Mouse (Mus musculus): ENCODE results near the gene Synrg. TPM values are rescaled to one million over a fixed set of nuclear protein-coding genes. Genes with fewer than 3 reads are reported as not detected.
A peak's percentile ranks its signal among the peaks of the same experiment; 100 is the strongest.

Gene Synrg
- polyA plus RNA-seq, 1 experiment from 2014 or later = 30.6 TPM

- Histone ChIP-seq H3K27ac (peak overlapping the region; percentile 57; the same call in 1 of the 2 replicates), H3K36me3 (replicated peaks) (no peaks in the 10 kb centered on the region; the same call in 1 of the 2 replicates), H3K9me3 (no peaks in the 10 kb centered on the region), H3K9ac (no peak overlapping the region), H3K4me2 (no peak overlapping the region), H3K4me3 (replicated peaks) (no peak overlapping the region), H3K4me1 (peaks cover 17% of the 10 kb centered on the region), H3K27me3 (no peaks in the 10 kb centered on the region)
- 52% methylated on average over 10 of the region's 10 CpGs for WGBS
- peak; percentile 73; the same call in 1 of the 2 replicates for ATAC-seq (ENCODE audit: low FRiP score)
Observed at GRCm38 (mm10) chr11:84053524-84054163, 89.4 kb downstream of the Synrg start.

- Histone ChIP-seq H3K36me3 (replicated peaks) (no peaks in the 10 kb centered on the region), H3K4me1 (peaks cover 13% of the 10 kb centered on the region), H3K4me3 (replicated peaks) (no peak overlapping the region), H3K9me3 (no peaks in the 10 kb centered on the region), H3K27me3 (no peaks in the 10 kb centered on the region), H3K9ac (no peak overlapping the region), H3K4me2 (no peak overlapping the region), H3K27ac (no peak overlapping the region)
- WGBS = 96% methylated on average over 2 of the region's 2 CpGs
- ATAC-seq (ENCODE audit: low FRiP score) = no peak
Observed at GRCm38 (mm10) chr11:84057418-84057817, 93.2 kb downstream of the Synrg start.

GRCm38 (mm10) chr11:84059784-84060183 is 95.6 kb downstream of the Synrg start:
- H3K4me1 ChIP-seq = no peaks in the 10 kb centered on the region
- 92% methylated on average over 2 of the region's 2 CpGs for WGBS
- no peak for ATAC-seq (ENCODE audit: low FRiP score)
- H3K4me2 ChIP-seq = no peak overlapping the region
- H3K27me3 ChIP-seq = no peaks in the 10 kb centered on the region
- H3K4me3 ChIP-seq (replicated peaks) = no peak overlapping the region
- H3K27ac ChIP-seq = no peak overlapping the region
- H3K9me3 ChIP-seq = no peaks in the 10 kb centered on the region
- H3K36me3 ChIP-seq (replicated peaks) = no peaks in the 10 kb centered on the region
- no peak overlapping the region for H3K9ac ChIP-seq

- H3K4me3 ChIP-seq (replicated peaks) = no peak overlapping the region
- no peak overlapping the region for H3K4me2 ChIP-seq
- H3K9me3 ChIP-seq = no peaks in the 10 kb centered on the region
- no peak overlapping the region for H3K27ac ChIP-seq
- H3K27me3 ChIP-seq = no peaks in the 10 kb centered on the region
- WGBS = 80% methylated on average over 6 of the region's 6 CpGs
- ATAC-seq (ENCODE audit: low FRiP score) = no peak
- H3K9ac ChIP-seq = no peak overlapping the region
- no peaks in the 10 kb centered on the region for H3K4me1 ChIP-seq
- no peaks in the 10 kb centered on the region for H3K36me3 ChIP-seq (replicated peaks)
Observed at GRCm38 (mm10) chr11:84060635-84061034, 96.4 kb downstream of the Synrg start.

GRCm38 (mm10) chr11:84061881-84062280 is 97.7 kb downstream of the Synrg start:
- Histone ChIP-seq H3K27ac (no peak overlapping the region), H3K4me2 (no peak overlapping the region), H3K9me3 (no peaks in the 10 kb centered on the region), H3K27me3 (peaks cover 5% of the 10 kb centered on the region), H3K9ac (no peak overlapping the region), H3K4me1 (peaks cover 2% of the 10 kb centered on the region), H3K4me3 (replicated peaks) (no peak overlapping the region), H3K36me3 (replicated peaks) (no peaks in the 10 kb centered on the region)
- ATAC-seq (ENCODE audit: low FRiP score) = no peak
- WGBS = 89% methylated on average over 2 of the region's 2 CpGs

- no peak overlapping the region for H3K27ac ChIP-seq
- H3K36me3 ChIP-seq (replicated peaks) = no peaks in the 10 kb centered on the region
- H3K4me3 ChIP-seq (replicated peaks) = no peak overlapping the region
- ATAC-seq (ENCODE audit: low FRiP score) = no peak
- 67% methylated on average over 2 of the region's 2 CpGs for WGBS
- H3K4me2 ChIP-seq = no peak overlapping the region
- no peaks in the 10 kb centered on the region for H3K9me3 ChIP-seq
- peaks cover 10% of the 10 kb centered on the region for H3K4me1 ChIP-seq
- peaks cover 12% of the 10 kb centered on the region for H3K27me3 ChIP-seq
- H3K9ac ChIP-seq = no peak overlapping the region
Observed at GRCm38 (mm10) chr11:84062805-84063204, 98.6 kb downstream of the Synrg start.

GRCm38 (mm10) chr11:84063631-84064209 is 99.5 kb downstream of the Synrg start:
- ATAC-seq (ENCODE audit: low FRiP score) = no peak

GRCm38 (mm10) chr11:84066071-84066481 is 101.8 kb downstream of the Synrg start:
- Histone ChIP-seq H3K27me3 (peaks cover 28% of the 10 kb centered on the region), H3K27ac (no peak overlapping the region), H3K4me1 (peaks cover 16% of the 10 kb centered on the region), H3K4me3 (replicated peaks) (no peak overlapping the region), H3K4me2 (peak overlapping the region; percentile 81; the same call in 1 of the 2 replicates), H3K9ac (no peak overlapping the region), H3K36me3 (replicated peaks) (no peaks in the 10 kb centered on the region), H3K9me3 (no peaks in the 10 kb centered on the region)
- WGBS = 9% methylated on average over 11 of the region's 11 CpGs
- ATAC-seq (ENCODE audit: low FRiP score) = no peak

More at GRCm38 (mm10) chr11:84063631-84064209, 99.5 kb downstream of the Synrg start:
- Histone ChIP-seq H3K4me3 (replicated peaks) (no peak overlapping the region), H3K9me3 (no peaks in the 10 kb centered on the region), H3K27ac (no peak overlapping the region), H3K27me3 (peaks cover 14% of the 10 kb centered on the region), H3K9ac (no peak overlapping the region), H3K4me1 (peaks cover 14% of the 10 kb centered on the region), H3K4me2 (no peak overlapping the region), H3K36me3 (replicated peaks) (no peaks in the 10 kb centered on the region)
- 91% methylated on average over 3 of the region's 3 CpGs for WGBS

GRCm38 (mm10) chr11:84066927-84067645 is 102.9 kb downstream of the Synrg start:
- peaks cover 28% of the 10 kb centered on the region for H3K27me3 ChIP-seq
- H3K36me3 ChIP-seq (replicated peaks) = no peaks in the 10 kb centered on the region
- WGBS = 6% methylated on average over 18 of the region's 18 CpGs
- H3K4me3 ChIP-seq (replicated peaks) = peak overlapping the region; percentile 70
- H3K27ac ChIP-seq = no peak overlapping the region
- no peak for ATAC-seq (ENCODE audit: low FRiP score)
- peaks cover 16% of the 10 kb centered on the region for H3K4me1 ChIP-seq
- H3K9me3 ChIP-seq = no peaks in the 10 kb centered on the region
- H3K9ac ChIP-seq = peak overlapping the region; percentile 36; the same call in 1 of the 2 replicates
- H3K4me2 ChIP-seq = peak overlapping the region; percentile 81

GRCm38 (mm10) chr11:84067720-84068190 is 103.5 kb downstream of the Synrg start:
- Histone ChIP-seq H3K27me3 (peaks cover 28% of the 10 kb centered on the region), H3K36me3 (replicated peaks) (no peaks in the 10 kb centered on the region), H3K4me2 (peak overlapping the region; percentile 81), H3K9ac (peak overlapping the region; percentile 70), H3K4me3 (replicated peaks) (peak overlapping the region; percentile 70), H3K4me1 (peaks cover 16% of the 10 kb centered on the region), H3K27ac (no peak overlapping the region), H3K9me3 (no peaks in the 10 kb centered on the region)
- peak; percentile 20 for ATAC-seq (ENCODE audit: low FRiP score)
- WGBS = 1% methylated on average over 21 of the region's 21 CpGs

GRCm38 (mm10) chr11:84068191-84069033 is 104.2 kb downstream of the Synrg start:
- Histone ChIP-seq H3K4me1 (peaks cover 19% of the 10 kb centered on the region), H3K4me2 (peak overlapping the region; percentile 81), H3K9me3 (no peaks in the 10 kb centered on the region), H3K27me3 (peaks cover 28% of the 10 kb centered on the region), H3K9ac (peak overlapping the region; percentile 70), H3K27ac (no peak overlapping the region), H3K4me3 (replicated peaks) (peak overlapping the region; percentile 70), H3K36me3 (replicated peaks) (no peaks in the 10 kb centered on the region)
- peak; percentile 75 for ATAC-seq (ENCODE audit: low FRiP score)
- WGBS = 3% methylated on average over 63 of the region's 63 CpGs

GRCm38 (mm10) chr11:84069034-84069370 is 104.8 kb downstream of the Synrg start, which contains the start of gene Dusp14:
Gene Dusp14 (minus strand): TSS chr11:84069261.
- H3K4me1 ChIP-seq = peaks cover 19% of the 10 kb centered on the region
- 15% methylated on average over 11 of the region's 11 CpGs for WGBS
- no peaks in the 10 kb centered on the region for H3K36me3 ChIP-seq (replicated peaks)

More at GRCm38 (mm10) chr11:84069034-84069370, 104.8 kb downstream of the Synrg start, which contains the start of gene Dusp14:
- no peak within 1 kb of the TSS for H3K27ac ChIP-seq
- H3K4me2 ChIP-seq = peak within 1 kb of the TSS; percentile 81
- H3K4me3 ChIP-seq (replicated peaks) = peak within 1 kb of the TSS; percentile 70
- peak within 1 kb of the TSS; percentile 70 for H3K9ac ChIP-seq
- ATAC-seq (ENCODE audit: low FRiP score) = no peak
- no peaks in the 10 kb centered on the region for H3K9me3 ChIP-seq
- peaks cover 28% of the 10 kb centered on the region for H3K27me3 ChIP-seq

All from forebrain, embryonic 12.5 days (tissue).